Mouse (Mus musculus): ENCODE results near the gene Sv2b. TPM values are rescaled to one million over a fixed set of nuclear protein-coding genes. Genes with fewer than 3 reads are reported as not detected.

Sv2b gene
- polyA plus RNA-seq, 1 experiment from 2014 or later: 0.69 TPM

DNA sequence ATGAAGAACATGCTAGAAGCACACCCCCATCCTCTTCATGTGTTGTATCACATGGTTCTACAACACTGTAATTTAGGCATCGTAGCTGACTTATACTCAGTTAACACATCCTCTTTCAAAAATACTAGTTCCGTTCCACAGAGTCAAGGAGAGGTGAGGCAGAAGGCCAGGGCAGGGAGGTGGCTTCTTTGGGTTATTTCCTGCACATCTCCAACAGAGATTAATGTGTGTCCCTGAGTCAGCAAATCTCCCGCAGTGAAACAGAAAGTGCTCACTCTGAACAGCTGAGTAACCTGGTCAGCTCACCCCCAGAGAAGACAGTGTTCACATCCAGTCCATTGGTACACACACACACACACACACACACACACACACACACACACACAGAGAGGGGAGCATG, 118.9 kb downstream of the Sv2b start:
- Histone ChIP-seq H3K36me3 (replicated peaks) (no peaks in the 10 kb centered on the region), H3K9me3 (no peaks in the 10 kb centered on the region), H3K27me3 (replicated peaks; ENCODE audit: low read depth, poor library complexity, severe bottlenecking) (no peaks in the 10 kb centered on the region), H3K4me1 (no peaks in the 10 kb centered on the region), H3K27ac (replicated peaks) (no peak overlapping the region), H3K4me3 (no peak overlapping the region)
- DNase-seq (ENCODE audit: low spot score): no peak
- WGBS: 87% methylated on average over 3 of the region's 3 CpGs

- H3K9me3 ChIP-seq: no peaks in the 10 kb centered on the region
- H3K36me3 ChIP-seq (replicated peaks): no peaks in the 10 kb centered on the region
- 81% methylated on average over 3 of the region's 3 CpGs for WGBS
- H3K4me1 ChIP-seq: no peaks in the 10 kb centered on the region
- no peak overlapping the region for H3K4me3 ChIP-seq
- H3K27ac ChIP-seq (replicated peaks): no peak overlapping the region
- no peak for DNase-seq (ENCODE audit: low spot score)
- H3K27me3 ChIP-seq (replicated peaks; ENCODE audit: low read depth, poor library complexity, severe bottlenecking): no peaks in the 10 kb centered on the region
Measured at GRCm38 (mm10) chr7:75175042-75175441, 134.0 kb downstream of the Sv2b start.

- Histone ChIP-seq H3K9me3 (no peaks in the 10 kb centered on the region), H3K36me3 (replicated peaks) (no peaks in the 10 kb centered on the region), H3K4me1 (no peaks in the 10 kb centered on the region), H3K27ac (replicated peaks) (no peak overlapping the region), H3K4me3 (no peak overlapping the region), H3K27me3 (replicated peaks; ENCODE audit: low read depth, poor library complexity, severe bottlenecking) (no peaks in the 10 kb centered on the region)
- 88% methylated on average over 3 of the region's 3 CpGs for WGBS
- DNase-seq (ENCODE audit: low spot score): no peak
Measured at GRCm38 (mm10) chr7:75167481-75167880, 141.6 kb downstream of the Sv2b start.

DNA sequence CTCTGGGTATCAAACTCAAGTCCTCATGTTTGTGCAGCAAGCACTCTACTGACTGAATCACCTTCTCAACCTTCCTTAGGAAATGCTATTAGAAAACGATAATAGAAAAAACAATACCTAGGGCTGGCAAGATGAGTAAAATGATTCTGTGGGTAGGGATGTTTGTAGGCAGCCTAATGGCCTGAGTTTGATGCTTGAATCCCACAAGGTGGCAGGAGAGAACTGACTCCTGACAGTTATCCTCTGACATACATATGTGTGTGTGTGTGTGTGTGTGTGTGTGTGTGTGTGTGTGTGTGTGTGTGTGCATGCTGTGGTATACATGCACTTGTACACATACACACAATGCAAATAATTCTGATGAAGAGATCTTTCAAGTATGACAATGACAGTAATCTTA, 161.9 kb downstream of the Sv2b start:
- no peak for DNase-seq (ENCODE audit: low spot score)

GRCm38 (mm10) chr7:75142800-75143199, 166.3 kb downstream of the Sv2b start:
- DNase-seq (ENCODE audit: low spot score): no peak
- H3K9me3 ChIP-seq: no peaks in the 10 kb centered on the region
- H3K36me3 ChIP-seq (replicated peaks): no peaks in the 10 kb centered on the region
- H3K27me3 ChIP-seq (replicated peaks; ENCODE audit: low read depth, poor library complexity, severe bottlenecking): peaks cover 23% of the 10 kb centered on the region
- H3K27ac ChIP-seq (replicated peaks): peak overlapping the region; percentile 35; the same call in 1 of the 2 replicates
- WGBS: 48% methylated on average over 2 of the region's 2 CpGs
- no peak overlapping the region for H3K4me3 ChIP-seq
- peaks cover 22% of the 10 kb centered on the region for H3K4me1 ChIP-seq

More for the DNA sequence above, 161.9 kb downstream of the Sv2b start:
- peaks cover 10% of the 10 kb centered on the region for H3K4me1 ChIP-seq
- 93% methylated on average over 1 of the region's 1 CpGs for WGBS
- no peaks in the 10 kb centered on the region for H3K9me3 ChIP-seq
- H3K36me3 ChIP-seq (replicated peaks): no peaks in the 10 kb centered on the region
- H3K27ac ChIP-seq (replicated peaks): no peak overlapping the region
- H3K4me3 ChIP-seq: no peak overlapping the region
- H3K27me3 ChIP-seq (replicated peaks; ENCODE audit: low read depth, poor library complexity, severe bottlenecking): 0 out of 2 replicates have a peak, but pooled peaks cover 10% of the 10 kb centered on the region

DNA sequence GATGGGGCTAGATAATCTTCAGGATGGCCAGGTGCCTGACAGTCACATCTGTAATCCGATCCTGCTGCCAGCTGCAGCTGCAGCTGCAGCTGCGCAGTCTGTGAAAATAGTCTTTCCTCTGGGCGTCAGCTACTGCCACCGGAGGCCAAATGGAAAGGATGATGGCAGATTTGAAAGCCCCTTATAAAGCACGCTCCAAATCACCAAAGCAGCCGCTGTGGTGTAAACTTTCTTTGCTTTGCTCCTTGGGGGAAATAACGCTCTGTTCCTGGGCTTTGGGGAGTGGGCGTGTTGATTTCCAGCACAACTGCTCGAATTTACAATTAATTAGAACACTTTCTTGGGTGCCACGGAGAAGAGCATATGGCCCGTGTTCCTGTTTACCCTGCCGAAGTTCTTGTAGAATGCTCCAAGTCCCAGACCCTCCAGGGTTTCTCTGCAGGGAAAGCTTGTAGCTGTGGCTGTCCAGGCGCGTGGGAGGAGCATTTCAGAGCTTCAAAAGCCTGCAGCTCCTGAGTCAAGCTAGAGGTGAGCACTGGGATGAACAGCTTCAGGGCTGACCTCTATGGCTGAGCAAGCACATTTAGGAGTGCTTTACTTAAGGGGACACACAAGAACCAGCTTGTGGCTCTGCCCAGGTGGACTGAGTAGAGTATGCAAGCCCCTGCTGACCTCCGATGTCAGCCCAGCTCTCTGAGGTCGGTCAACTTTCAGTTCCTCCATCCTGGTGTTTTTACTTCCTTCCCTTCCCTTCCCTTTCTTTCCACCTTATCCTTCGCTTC, 167.0 kb downstream of the Sv2b start:
- DNase-seq (ENCODE audit: low spot score): peak; percentile 61
- peak overlapping the region; percentile 49 for H3K4me3 ChIP-seq

GRCm38 (mm10) chr7:75139306-75139705, 169.8 kb downstream of the Sv2b start:
- peaks cover 26% of the 10 kb centered on the region for H3K4me1 ChIP-seq
- DNase-seq (ENCODE audit: low spot score): no peak
- no peaks in the 10 kb centered on the region for H3K36me3 ChIP-seq (replicated peaks)
- H3K27me3 ChIP-seq (replicated peaks; ENCODE audit: low read depth, poor library complexity, severe bottlenecking): peaks cover 24% of the 10 kb centered on the region
- WGBS: 87% methylated on average over 2 of the region's 2 CpGs
- H3K4me3 ChIP-seq: no peak overlapping the region
- H3K9me3 ChIP-seq: no peaks in the 10 kb centered on the region
- no peak overlapping the region for H3K27ac ChIP-seq (replicated peaks)

More for the DNA sequence above, 167.0 kb downstream of the Sv2b start:
- WGBS: 6% methylated on average over 17 of the region's 17 CpGs
- Histone ChIP-seq H3K27me3 (replicated peaks; ENCODE audit: low read depth, poor library complexity, severe bottlenecking) (peaks cover 23% of the 10 kb centered on the region), H3K36me3 (replicated peaks) (no peaks in the 10 kb centered on the region), H3K27ac (replicated peaks) (peak overlapping the region; percentile 35), H3K9me3 (no peaks in the 10 kb centered on the region), H3K4me1 (peaks cover 22% of the 10 kb centered on the region)

DNA sequence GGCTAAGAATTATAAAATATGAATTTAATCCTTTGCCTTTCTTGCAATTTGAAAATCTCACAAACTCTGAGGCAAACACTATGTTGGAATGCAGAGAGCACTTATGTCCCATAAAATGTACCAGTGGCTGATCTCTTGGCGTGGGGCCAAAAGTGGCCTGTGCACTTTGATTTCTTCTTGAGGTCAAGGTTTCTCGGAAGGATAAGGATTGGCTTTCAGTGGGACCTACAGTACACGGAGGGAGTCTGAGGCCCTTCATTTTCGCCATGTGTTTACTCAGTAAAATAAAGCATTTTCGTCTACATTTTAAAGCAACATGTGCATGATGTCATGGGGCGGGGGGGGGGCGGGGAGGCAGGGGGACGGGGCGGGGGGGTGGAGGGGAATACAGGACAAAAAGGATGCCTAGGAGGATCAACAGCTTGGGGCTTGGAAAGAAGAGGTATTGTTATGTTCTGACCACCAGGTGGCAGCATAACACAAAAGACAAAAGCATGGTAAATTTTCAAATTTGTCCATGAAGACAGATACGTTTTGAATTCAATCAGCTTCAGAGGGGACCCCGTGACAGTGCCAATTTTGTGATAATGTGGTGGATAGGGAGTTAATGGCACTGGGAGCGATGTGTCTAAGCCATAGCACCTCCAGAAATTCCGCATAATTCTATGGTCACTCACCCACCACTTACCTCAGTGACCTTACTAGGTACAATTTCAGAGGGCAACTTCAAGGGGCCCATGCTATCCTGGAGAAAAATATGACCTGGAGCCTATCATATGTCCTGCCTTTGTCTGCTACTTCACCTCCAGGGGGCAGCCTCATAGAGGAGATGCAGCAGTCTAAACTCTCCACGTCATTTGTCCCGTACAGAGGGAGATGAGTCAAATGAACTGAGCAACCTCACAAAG, 174.1 kb downstream of the Sv2b start:
- 26% methylated on average over 15 of the region's 15 CpGs for WGBS
- Histone ChIP-seq H3K9me3 (no peaks in the 10 kb centered on the region), H3K27ac (replicated peaks) (no peak overlapping the region), H3K36me3 (replicated peaks) (no peaks in the 10 kb centered on the region), H3K4me3 (no peak overlapping the region), H3K27me3 (replicated peaks; ENCODE audit: low read depth, poor library complexity, severe bottlenecking) (peaks cover 7% of the 10 kb centered on the region; the same call in 1 of the 2 replicates), H3K4me1 (peaks cover 7% of the 10 kb centered on the region; the same call in 1 of the 2 replicates)
- peak; percentile 41 for DNase-seq (ENCODE audit: low spot score)

- no peaks in the 10 kb centered on the region for H3K9me3 ChIP-seq
- no peak for DNase-seq (ENCODE audit: low spot score)
Measured at GRCm38 (mm10) chr7:75128036-75128435, 181.0 kb downstream of the Sv2b start.

GRCm38 (mm10) chr7:75124067-75124466, 185.0 kb downstream of the Sv2b start:
- Histone ChIP-seq H3K4me1 (0 out of 2 replicates have a peak, but pooled peaks cover 3% of the 10 kb centered on the region), H3K36me3 (replicated peaks) (no peaks in the 10 kb centered on the region), H3K27ac (replicated peaks) (no peak overlapping the region), H3K4me3 (no peak overlapping the region), H3K27me3 (replicated peaks; ENCODE audit: low read depth, poor library complexity, severe bottlenecking) (no peaks in the 10 kb centered on the region), H3K9me3 (no peaks in the 10 kb centered on the region)
- no peak for DNase-seq (ENCODE audit: low spot score)
- 85% methylated on average over 5 of the region's 5 CpGs for WGBS

More at GRCm38 (mm10) chr7:75128036-75128435, 181.0 kb downstream of the Sv2b start:
- Histone ChIP-seq H3K4me1 (no peaks in the 10 kb centered on the region), H3K27me3 (replicated peaks; ENCODE audit: low read depth, poor library complexity, severe bottlenecking) (no peaks in the 10 kb centered on the region), H3K27ac (replicated peaks) (no peak overlapping the region), H3K4me3 (no peak overlapping the region), H3K36me3 (replicated peaks) (no peaks in the 10 kb centered on the region)
- 89% methylated on average over 4 of the region's 4 CpGs for WGBS

- no peaks in the 10 kb centered on the region for H3K9me3 ChIP-seq
- DNase-seq (ENCODE audit: low spot score): peak; percentile 15
- no peaks in the 10 kb centered on the region for H3K27me3 ChIP-seq (replicated peaks; ENCODE audit: low read depth, poor library complexity, severe bottlenecking)
- 46% methylated on average over 7 of the region's 7 CpGs for WGBS
- peak overlapping the region; percentile 76 for H3K27ac ChIP-seq (replicated peaks)
- no peaks in the 10 kb centered on the region for H3K36me3 ChIP-seq (replicated peaks)
- peaks cover 3% of the 10 kb centered on the region; the same call in 1 of the 2 replicates for H3K4me1 ChIP-seq
- peak overlapping the region; percentile 50 for H3K4me3 ChIP-seq
Measured at GRCm38 (mm10) chr7:75118022-75118673, 190.9 kb downstream of the Sv2b start.

- no peak overlapping the region for H3K27ac ChIP-seq (replicated peaks)
- DNase-seq (ENCODE audit: low spot score): peak; percentile 14
- no peaks in the 10 kb centered on the region; the same call in 1 of the 2 replicates for H3K27me3 ChIP-seq (replicated peaks; ENCODE audit: low read depth, poor library complexity, severe bottlenecking)
- H3K9me3 ChIP-seq: no peaks in the 10 kb centered on the region
- H3K36me3 ChIP-seq (replicated peaks): no peaks in the 10 kb centered on the region
- H3K4me1 ChIP-seq: no peaks in the 10 kb centered on the region
- 11% methylated on average over 6 of the region's 6 CpGs for WGBS
- H3K4me3 ChIP-seq: no peak overlapping the region
Measured at GRCm38 (mm10) chr7:75110689-75111088, 198.4 kb downstream of the Sv2b start.
